Mouse (Mus musculus) ES-E14 (cell line): ENCODE results near the gene Pnrc1.

Source experiments
- HCFC1 ChIP-seq: IDR thresholded peaks from 2 replicates; pipeline ENCODE4 v1.6.1; 2012; ENCODE audit warnings: low read length, inconsistent platforms, borderline replicate concordance; ENCODE audit not compliant: insufficient read depth
- MAFK ChIP-seq: IDR thresholded peaks from 2 replicates; pipeline ENCODE4 v1.6.1; 2014; ENCODE audit warnings: mild to moderate bottlenecking, low read depth, low read length, inconsistent platforms; ENCODE audit not compliant: insufficient read depth

- no peak for TF ChIP-seq HCFC1
- TF ChIP-seq MAFK: no peak
Observed at GRCm38 (mm10) chr4:33273437-33273836, 16.5 kb downstream of the Pnrc1 start.
